Mouse (Mus musculus) kidney, adult 2 months (tissue): ENCODE data around the gene Rrp8.
"Not testable (repeated sequence)": the region's sequence is repeated elsewhere in the genome, so short reads cannot be mapped to it uniquely, and the experiment has no call there.

Experiments used
- CTCF ChIP-seq: fragments of 200-500 bp; conservative IDR thresholded peaks from 2 replicates; pipeline ENCODE4 v1.5.1; 2011; ENCODE audit warnings: low read depth, mild to moderate bottlenecking, control low read depth, low read length, moderate library complexity, mixed read lengths; ENCODE audit not compliant: insufficient read depth, insufficient read length
- POLR2A ChIP-seq: fragments of 200-500 bp; IDR thresholded peaks from one replicate; pipeline ENCODE4 v1.6.1; 2011; ENCODE audit warnings: low read depth, low read length, control low read depth

DNA sequence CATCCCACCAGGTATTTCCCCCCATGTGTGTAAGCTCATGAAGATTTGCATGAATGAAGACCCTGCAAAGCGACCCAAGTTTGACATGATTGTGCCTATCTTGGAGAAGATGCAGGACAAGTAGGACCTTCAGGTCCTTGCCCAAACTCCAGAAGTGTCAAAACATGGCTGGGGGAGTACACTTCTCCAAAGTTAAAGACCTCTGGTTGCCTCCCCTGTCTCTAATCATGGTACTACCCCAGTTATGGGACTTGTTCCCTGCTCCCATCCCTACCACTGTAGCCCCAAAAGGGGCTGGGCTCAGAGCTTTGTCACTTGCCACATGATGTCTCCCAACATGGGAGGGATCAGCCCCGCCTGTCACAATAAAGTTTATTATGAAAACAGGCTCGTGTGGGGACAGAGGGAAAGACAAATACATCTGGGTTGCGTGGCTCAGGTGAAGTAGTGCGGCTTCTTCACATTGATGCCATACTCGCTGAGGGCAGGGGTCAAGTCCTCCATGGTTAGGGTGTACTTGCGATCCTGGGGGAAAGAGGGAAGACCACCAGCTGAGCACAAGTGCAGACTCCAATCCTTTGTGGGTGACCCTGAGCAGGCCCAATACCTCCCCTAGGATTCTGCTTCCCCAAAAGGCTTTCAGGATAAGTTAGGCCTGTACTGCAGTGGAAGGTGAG is 5.5 kb upstream of the Rrp8 start:
- not testable (repeated sequence) for TF ChIP-seq POLR2A, CTCF
